Mouse (Mus musculus) bone marrow macrophage, adult 2 months (primary cell): ENCODE results near the gene Nt5c1a.

Experiments
- CTCF ChIP-seq: IDR thresholded peaks from 2 replicates; pipeline ENCODE4 v1.5.1; 2012; ENCODE audit warnings: low read depth, mild to moderate bottlenecking, low read length, moderate library complexity
- POLR2A ChIP-seq: IDR thresholded peaks from 2 replicates; pipeline ENCODE4 v1.6.1; 2012; ENCODE audit warnings: mild to moderate bottlenecking, low read depth, low read length, borderline replicate concordance

GRCm38 (mm10) chr4:123261721-123262401 is 60.6 kb downstream of the Nt5c1a start, which contains the start of gene Pabpc4:
- TF ChIP-seq POLR2A (no peak), CTCF (no peak)
